Mouse (Mus musculus): ENCODE measurements around the gene Plb1.
A peak's percentile ranks its signal among the peaks of the same experiment; 100 is the strongest.

Gene Plb1

DNA sequence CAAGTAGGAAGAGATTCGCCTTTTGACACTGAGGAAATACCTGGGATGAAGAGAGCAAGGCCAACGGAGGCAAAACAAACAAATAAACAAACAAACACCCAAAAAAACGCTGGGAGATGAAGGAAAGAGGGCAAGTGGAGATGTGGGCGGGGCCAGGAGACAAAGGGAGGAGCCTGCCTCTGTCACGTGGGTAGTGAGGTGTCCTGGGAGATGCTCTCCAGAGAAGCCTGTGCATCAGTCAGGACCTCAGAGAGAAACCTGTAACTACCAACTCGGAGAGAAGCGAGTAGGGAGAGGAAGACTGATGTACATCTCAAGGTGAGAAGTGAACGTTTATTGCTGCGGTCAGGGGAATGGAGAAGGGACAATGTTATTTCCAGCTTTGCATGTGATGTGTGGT lies at the start of gene Plb1:
Plb1 (plus strand) TSS at position 235 of the 400 bp plus-strand sequence.
- DNase-seq (ENCODE audit: low read depth): no peak

DNA sequence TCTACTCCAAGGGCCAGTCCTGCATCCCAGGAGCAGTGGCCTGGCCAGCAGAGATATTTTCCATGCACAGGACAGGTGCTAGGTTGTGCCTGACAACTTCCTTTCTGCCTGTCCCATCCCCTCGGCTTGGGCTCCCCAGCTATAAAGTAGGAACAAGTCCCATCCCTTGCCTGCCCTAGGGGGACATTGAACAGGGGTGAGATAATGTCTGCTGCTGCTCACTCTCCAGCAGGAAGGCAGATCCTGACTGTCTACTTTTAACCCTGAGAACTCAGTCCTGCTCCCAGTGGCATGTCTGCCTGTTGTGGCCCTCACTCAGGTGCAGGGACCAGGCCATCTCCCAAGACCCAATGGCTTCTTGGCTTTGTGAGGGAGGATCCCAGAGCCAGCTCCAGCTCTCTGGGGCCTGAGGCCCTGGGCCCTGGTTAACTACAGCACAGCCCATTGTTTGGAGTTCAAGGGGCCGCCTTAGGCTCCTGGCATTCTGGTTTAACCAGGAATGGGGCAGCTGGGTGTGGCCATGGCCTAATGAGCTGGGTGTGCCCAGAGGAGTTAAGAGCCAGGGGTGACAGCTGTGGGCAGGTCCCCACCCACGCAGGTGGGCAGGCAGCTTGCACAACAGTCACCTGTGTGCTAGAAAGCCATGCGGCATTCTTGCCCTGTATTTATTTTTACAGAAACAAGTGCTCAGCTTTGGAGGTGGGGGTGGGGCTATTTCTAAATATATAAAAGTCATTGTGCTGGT lies 49.5 kb upstream of the Plb1 start:
- no peak for DNase-seq (ENCODE audit: low read depth)

DNA sequence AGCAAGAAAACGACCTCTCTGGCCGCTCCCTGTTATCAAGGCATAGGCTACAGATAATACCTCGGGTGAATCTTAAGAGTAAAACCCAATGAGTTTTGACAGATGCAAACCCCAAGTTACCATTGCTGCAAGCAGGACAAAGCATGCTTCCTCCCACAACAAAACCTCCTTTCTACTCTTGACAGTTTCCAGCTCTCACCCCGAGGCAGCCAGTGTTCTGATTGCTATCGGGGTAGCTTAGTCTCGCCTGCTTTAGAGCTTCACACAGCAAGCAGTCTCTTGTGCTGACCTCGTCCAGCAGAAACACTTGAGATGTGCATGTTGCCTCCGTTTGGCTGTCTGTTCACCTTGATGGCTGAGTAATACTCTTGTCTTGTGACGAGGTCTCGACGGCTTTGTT lies 44.8 kb upstream of the Plb1 start:
- DNase-seq (ENCODE audit: low read depth): no peak

DNA sequence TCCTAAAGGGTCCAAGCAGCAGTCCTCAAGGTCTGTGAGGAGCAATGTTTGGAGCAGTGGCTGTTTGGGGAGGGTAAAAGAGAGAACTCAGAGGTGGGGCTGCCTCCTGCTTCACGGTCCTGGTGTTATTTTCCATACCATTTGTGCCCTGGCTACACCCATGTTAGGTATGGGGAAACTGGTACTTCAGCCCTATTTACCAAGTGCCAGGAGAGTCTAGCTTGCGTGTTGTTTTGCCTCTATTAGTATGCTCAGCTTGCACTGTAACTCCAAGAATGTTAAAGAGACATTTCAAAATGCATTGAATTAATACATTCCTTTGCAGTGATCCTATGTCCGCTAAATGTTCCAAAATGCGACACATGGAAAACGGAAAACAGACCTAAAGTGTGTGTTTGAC lies 41.2 kb upstream of the Plb1 start:
- no peak for DNase-seq (ENCODE audit: low read depth)

DNA sequence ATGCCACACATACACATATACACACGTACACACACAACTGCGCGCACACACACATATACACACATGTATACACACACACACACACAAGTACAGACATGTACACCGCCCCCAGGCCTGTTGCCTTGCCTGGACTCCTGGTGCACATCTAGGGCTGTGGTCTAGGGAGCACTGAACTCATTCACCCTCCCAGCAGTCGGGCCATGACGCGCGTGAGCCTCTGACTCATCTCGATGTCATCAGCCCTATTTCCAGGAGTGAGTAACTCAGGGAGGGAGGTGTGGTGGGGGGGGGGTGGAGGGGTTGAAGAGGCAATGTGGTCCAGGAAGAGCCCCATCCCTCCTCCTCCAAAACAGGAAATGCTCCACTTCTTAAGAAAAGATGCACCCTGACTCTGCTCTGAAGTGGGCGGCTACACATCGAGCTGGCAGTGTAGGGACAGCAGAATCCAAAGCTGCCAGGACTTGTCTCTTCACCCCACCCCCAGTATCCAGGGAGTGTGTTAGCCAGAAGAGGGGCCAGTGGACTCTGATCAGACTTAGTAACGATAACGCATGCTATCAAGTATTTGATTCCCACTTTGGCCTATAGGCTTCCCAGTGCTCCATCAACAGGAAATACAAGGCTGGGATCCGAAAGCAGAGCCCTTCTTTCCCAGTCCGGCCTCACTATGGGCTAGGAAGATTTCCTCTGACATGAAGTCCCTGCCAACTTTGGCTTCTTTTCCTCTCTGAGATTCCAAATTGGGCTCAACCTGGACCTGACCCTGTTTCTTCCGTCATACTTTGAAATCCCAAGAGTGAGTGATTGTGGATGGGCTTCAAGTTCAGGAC lies 40.3 kb upstream of the Plb1 start:
- DNase-seq (ENCODE audit: low read depth): peak; percentile 87

DNA sequence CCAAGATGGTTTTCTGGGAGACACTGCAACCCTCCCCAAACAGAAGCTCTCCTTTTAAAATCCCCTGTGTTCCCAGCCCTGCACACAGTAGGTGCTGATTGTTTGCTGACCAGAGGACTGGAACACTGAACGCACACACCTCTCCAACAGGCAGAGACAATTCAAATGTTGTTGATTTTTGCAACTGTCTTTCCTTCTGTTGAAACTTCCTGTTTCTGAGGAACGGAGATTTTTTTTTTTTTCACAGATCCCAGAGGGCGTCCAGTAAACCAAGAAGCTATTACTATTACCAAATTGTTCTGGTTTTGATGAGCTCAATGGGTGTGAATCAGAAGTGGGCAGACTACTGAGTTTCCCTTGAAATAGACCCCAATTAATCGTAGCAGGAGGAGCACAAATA lies 38.3 kb upstream of the Plb1 start:
- no peak for DNase-seq (ENCODE audit: low read depth)

- DNase-seq (ENCODE audit: low read depth): no peak
Observed at GRCm38 (mm10) chr5:32195857-32196609, 36.5 kb upstream of the Plb1 start.

DNA sequence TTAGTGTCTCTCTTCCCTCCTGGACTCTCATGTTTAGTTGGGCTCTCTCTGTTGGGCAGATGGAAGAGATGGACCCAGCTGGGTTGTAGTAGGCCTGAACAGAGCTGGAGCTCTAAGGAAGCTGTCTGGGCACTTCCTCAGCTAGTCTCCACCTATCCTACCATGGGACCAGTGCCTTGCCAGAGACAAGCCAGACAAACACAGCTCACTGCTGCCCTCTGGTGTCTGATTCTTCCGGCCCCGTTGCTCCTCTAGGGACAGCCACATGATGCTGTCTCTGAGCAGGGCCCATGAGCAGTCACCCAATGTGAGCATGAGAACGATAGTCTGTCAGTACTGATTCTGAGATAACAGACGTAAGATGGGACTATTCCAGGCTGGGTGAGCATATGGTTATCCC lies 34.8 kb upstream of the Plb1 start:
- DNase-seq (ENCODE audit: low read depth): peak; percentile 82

DNA sequence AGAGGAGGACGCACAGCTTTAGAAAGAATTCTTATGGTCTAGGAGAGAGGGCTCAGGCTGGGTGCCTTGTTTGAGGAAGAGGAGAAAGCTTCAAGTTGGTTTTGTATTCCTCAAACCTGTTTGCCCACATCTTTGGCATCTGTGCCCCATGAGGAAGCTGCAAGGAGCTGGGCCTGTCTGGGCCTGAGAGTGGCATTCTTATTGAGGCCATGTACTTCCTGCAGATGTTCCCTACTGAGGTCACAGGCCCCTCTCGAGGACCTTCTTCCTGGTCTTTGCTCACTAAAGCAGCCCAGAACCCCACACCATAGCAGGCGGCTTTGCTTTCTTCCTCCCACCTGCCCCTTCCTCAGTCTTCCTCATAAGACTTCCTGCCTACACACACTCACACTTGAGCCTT lies 33.4 kb upstream of the Plb1 start:
- DNase-seq (ENCODE audit: low read depth): no peak

GRCm38 (mm10) chr5:32199594-32199993 lies 32.9 kb upstream of the Plb1 start:
- no peak for DNase-seq (ENCODE audit: low read depth)

DNA sequence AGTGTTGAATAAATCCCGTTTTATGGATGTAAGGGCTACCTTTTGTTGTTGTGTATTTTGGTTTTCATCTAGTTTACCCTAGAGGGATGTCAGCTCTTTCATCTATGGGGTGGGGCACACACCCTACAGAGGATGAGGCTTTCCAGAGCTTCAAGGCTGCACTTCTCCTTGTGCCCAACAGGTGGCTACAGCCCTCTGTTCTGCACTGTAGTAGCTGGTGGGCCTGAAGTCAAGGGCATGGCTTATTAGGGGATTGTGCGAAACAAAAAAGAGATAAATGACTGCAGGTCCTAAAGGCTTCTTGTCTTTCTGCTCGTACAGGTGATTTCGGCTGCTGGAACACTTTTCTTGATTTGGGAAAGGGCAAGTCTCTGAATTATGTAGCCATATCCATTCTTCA lies 27.9 kb upstream of the Plb1 start:
- DNase-seq (ENCODE audit: low read depth): no peak

- DNase-seq (ENCODE audit: low read depth): no peak
Observed at GRCm38 (mm10) chr5:32206726-32207125, 25.8 kb upstream of the Plb1 start.

DNA sequence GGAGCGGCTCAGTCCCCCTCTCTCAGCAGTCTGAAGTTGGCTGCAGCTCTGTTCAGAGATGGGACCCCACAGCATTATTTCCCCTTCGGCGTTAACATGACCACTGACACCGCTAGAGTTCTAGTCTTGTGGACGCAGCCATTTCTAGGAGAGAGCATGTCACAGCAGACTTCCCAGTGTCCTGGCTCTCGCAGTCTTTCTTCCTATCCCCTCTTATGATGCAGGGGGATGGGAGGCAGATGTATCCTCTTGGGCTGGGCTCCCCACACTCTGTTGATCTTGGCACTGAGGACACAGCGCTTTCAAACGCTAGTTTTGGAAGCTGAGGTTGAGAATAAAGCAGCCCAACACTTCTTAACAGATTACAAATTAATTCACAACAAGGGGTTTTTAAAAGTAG lies 24.0 kb upstream of the Plb1 start:
- no peak for DNase-seq (ENCODE audit: low read depth)

- no peak for DNase-seq (ENCODE audit: low read depth)
Observed at GRCm38 (mm10) chr5:32211011-32211410, 21.5 kb upstream of the Plb1 start.

- DNase-seq (ENCODE audit: low read depth): no peak
Observed at GRCm38 (mm10) chr5:32213746-32214145, 18.8 kb upstream of the Plb1 start.

DNA sequence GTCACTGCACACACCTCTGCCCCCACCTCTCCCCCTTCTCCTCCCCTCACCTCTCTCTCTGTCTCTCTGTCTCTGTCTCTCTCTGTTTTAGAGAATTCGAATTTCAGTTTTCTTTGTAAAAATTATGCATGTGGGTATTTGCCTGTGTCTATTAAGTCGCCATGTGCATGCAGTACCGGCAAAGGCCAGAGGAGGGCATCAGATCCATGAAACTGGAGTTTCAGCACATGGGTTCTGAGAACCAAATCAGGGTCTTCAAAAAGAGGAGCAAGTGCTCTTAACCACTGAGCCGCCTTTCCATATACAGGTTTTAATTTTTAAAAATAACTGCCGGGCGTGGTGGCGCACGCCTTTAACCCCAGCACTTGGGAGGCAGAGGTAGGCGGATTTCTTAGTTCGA lies 17.0 kb upstream of the Plb1 start:
- no peak for DNase-seq (ENCODE audit: low read depth)

DNA sequence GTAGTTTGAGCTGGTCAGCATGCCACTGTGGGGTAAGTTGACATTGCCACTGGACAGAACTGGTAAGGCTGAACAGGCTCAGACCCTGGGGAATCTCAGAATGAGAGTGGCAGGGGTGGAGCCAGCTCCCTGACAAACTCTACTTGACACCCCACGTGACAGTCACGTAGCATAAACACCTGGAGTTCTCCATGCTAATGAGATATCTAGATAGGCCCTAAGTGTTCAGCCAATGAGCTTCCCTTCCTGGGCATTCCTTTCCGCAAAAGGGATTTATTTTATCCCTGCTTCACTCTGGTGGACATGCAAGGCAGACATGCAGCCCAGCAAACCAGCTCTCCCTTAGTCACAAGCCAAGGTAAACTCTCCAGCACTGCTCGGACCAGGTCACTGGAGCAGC lies 16.0 kb upstream of the Plb1 start:
- DNase-seq (ENCODE audit: low read depth): no peak

- no peak for DNase-seq (ENCODE audit: low read depth)
Observed at GRCm38 (mm10) chr5:32217477-32217876, 15.0 kb upstream of the Plb1 start.

DNA sequence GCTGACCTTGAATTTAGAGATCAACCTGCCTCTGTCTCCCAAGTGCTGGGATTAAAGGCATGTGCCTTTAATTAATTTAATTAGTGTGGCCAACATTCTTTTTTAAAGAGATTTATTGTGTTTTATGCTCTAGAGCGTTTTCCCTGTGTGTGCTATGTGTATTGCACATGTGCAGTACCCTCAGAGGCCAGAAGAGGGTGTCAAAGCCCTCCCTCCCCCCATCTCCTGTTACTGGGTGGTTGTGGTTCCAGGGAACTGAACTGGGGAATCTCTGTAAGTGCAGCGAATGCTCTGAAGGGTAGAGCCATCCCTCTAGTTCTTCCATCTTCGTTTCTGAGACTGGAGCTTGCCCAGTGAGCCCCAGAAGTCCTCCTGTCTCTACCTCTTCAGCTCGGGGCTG lies 2.1 kb upstream of the Plb1 start:
- DNase-seq (ENCODE audit: low read depth): no peak

GRCm38 (mm10) chr5:32239337-32239736 lies 6.8 kb downstream of the Plb1 start:
- no peak for DNase-seq (ENCODE audit: low read depth)

DNA sequence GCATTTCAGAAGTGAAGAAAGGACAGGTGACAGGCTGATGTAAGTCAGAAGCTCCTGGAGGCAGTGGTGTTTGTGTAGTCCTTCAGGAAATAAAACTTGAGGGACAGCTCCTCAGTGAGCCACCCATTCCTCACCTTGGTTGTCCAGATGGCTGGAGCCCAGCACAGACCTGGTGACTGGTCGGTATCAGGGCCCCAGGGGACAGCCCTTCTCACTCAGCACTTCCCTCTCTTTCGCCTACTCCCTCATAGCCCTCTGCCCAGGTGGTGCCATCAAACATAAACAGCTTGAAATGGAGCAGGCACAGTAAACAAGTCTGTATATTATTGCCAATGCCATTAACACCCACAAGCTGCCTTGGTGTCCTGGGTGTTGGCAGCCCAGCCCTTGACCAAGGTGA lies 8.2 kb downstream of the Plb1 start:
- no peak for DNase-seq (ENCODE audit: low read depth)

DNA sequence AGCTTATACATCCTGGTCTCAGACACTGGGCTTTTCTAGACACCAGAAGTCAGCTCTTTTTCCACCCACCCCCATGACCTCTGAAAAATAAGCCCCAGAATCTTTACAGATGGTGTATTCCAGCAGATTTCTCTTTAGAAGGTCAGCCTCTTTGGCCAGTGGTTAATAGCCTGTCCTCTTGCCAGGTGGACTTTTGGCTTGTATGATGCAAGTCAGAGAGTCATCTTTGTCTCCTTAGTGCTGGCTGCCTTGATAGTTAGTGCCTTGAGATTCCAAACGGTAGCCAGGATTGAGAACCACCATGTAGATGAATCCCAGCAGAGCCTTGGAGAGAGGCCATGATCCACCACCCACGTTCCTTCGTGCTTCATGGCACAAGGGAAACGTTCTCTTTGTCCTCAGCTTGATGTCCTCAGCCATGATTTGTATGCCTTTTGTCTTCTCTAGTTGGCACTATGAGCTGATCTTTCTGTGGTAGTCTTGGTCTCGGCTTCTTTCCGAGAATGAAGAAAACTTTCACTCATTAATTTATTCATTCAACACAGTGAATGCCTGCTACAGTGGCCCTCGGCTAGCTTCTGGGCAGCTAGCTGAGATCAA lies 10.9 kb downstream of the Plb1 start:
- no peak for DNase-seq (ENCODE audit: low read depth)
